8 mouse cellular contexts compared by ENCODE assay signal in the genomic region with DNA sequence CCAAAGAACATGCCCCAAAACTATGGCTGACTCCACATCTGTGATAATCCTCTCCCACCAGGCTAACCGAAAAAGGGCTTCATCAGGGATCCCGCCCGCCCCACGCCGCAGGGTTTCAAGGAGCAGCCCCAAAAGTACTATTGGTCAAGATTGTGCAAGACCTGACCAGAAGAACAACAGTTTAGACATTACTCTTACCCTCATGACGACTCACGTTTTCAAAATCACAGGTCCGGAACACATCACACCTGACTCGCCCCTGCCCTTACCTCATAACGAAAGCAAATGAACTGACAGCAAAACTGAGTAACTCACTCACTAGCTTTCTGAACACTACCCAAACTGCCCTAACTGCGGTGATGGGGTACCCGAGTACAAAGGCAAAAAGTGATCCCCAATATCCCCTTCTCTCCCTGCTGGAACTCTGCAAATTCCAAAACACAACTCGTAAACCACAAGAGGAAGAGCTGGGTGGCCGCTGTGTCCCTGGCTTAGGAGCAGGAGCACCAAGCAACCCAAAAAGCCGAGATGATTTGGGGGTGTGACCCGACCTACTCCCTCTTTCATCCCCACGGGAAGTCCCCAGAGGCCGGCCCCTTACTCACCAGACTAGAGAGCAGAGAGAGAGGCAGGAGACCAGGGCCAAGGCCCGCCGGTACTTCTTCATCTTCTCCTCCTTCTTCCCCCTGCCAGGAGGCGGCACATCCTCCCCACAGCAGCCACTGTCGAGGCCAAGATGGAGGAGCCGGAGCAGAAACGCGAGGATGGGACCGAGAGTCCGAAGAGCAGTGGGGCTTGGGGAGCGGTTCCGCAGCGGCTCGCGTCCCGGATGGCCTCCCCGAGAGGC. TPM values are rescaled to one million over a fixed set of nuclear protein-coding genes. Genes with fewer than 3 reads are reported as not detected.
DNase-seq lines count a peak whose midpoint lies in the region; ATAC-seq and TF ChIP-seq lines count a peak whose summit lies in the region.

No protein-coding gene starts in this region.

- no peaks in the 10 kb centered on the region for H3K36me3 ChIP-seq in C2C12 (ENCODE audit: control insufficient read depth, insufficient read depth)
- H3K36me3 ChIP-seq in hindbrain, embryonic 11.5 days (ENCODE audit: control insufficient read depth, insufficient read depth, low read length), result no peaks in the 10 kb centered on the region
- no peaks in the 10 kb centered on the region for H3K36me3 ChIP-seq in limb, embryonic 15.5 days
- no peaks in the 10 kb centered on the region for H3K36me3 ChIP-seq in midbrain, embryonic 14.5 days (ENCODE audit: control insufficient read depth, insufficient read depth, low read length)

- intact Hi-C loops in gastrocnemius, adult 2 months (cut with DNase I), result loop anchor here (5.0 to 10.0 kb wide), 3 partner anchors 91 to 1661 kb away; partner anchors contain the start of genes Cacybp, Mettl13 and Pigc
- intact Hi-C loops in gastrocnemius, postnatal 14 days (cut with DNase I; ENCODE audit: low total_unique reads), result loop anchor here (10.0 kb wide), 1 partner anchor 89 kb away; the partner anchor contains the start of gene Pigc

- H3K79me2 ChIP-seq in C2C12 (ENCODE audit: control insufficient read depth, insufficient read depth), result peaks cover 54% of the 10 kb centered on the region

- peak overlapping the region; percentile 64 for H3K4me2 ChIP-seq in hindbrain, embryonic 11.5 days (replicated peaks; ENCODE audit: low read depth, low read length)
- peak overlapping the region; percentile 71 for H3K4me2 ChIP-seq in limb, embryonic 15.5 days
- peak overlapping the region; percentile 90 for H3K4me2 ChIP-seq in midbrain, embryonic 14.5 days (ENCODE audit: low read length)

- no peak for TF ChIP-seq CTCF in gastrocnemius, adult 2 months (IDR thresholded peaks at IDR 0.05)
- TF ChIP-seq CTCF in C2C12 (IDR thresholded peaks at IDR 0.05; ENCODE audit: control insufficient read depth, insufficient read depth, insufficient read length), result no peak

- 0 out of 2 replicates have a peak, but pooled peaks cover 3% of the 10 kb centered on the region for H3K4me1 ChIP-seq in hindbrain, embryonic 11.5 days (replicated peaks; ENCODE audit: control insufficient read depth, insufficient read depth, low read length)
- peaks cover 6% of the 10 kb centered on the region; the same call in 1 of the 2 replicates for H3K4me1 ChIP-seq in limb, embryonic 15.5 days
- peaks cover 26% of the 10 kb centered on the region for H3K4me1 ChIP-seq in midbrain, embryonic 14.5 days (ENCODE audit: control insufficient read depth, insufficient read depth, low read length)

- peak overlapping the region; percentile 95 for H3K27ac ChIP-seq in gastrocnemius, adult 2 months
- peak overlapping the region; percentile 98 for H3K27ac ChIP-seq in hindbrain, embryonic 11.5 days (ENCODE audit: low read depth, low read length)
- H3K27ac ChIP-seq in limb, embryonic 15.5 days, result peak overlapping the region; percentile 98
- H3K27ac ChIP-seq in midbrain, embryonic 14.5 days (replicated peaks; ENCODE audit: low read depth, low read length), result peak overlapping the region; percentile 98

- peaks cover 41% of the 10 kb centered on the region for H3K79me3 ChIP-seq in C2C12 (ENCODE audit: low read depth)

- under 1% methylated on average over 34 of the region's 34 CpGs for whole genome bisulfite sequencing in hindbrain, embryonic 11.5 days
- WGBS in limb, embryonic 15.5 days, result under 1% methylated on average over 34 of the region's 34 CpGs
- WGBS in midbrain, embryonic 14.5 days, result under 1% methylated on average over 34 of the region's 34 CpGs

- no peaks in the 10 kb centered on the region for H3K27me3 ChIP-seq in C2C12 (ENCODE audit: control insufficient read depth, insufficient read depth, insufficient read length)
- H3K27me3 ChIP-seq in hindbrain, embryonic 11.5 days (ENCODE audit: control insufficient read depth, insufficient read depth, low read length), result no peaks in the 10 kb centered on the region
- H3K27me3 ChIP-seq in limb, embryonic 15.5 days, result no peaks in the 10 kb centered on the region
- H3K27me3 ChIP-seq in midbrain, embryonic 14.5 days (ENCODE audit: control insufficient read depth, insufficient read depth, low read length), result no peaks in the 10 kb centered on the region

- peak; percentile 19 for DNase-seq in gastrocnemius, adult 2 months
- DNase-seq in gastrocnemius, postnatal 14 days, result no peak
- DNase-seq in cerebellum, adult 8-10 months, result peak; percentile 4
- no peak for DNase-seq in hindbrain, embryonic 11.5 days (ENCODE audit: low spot score)
- DNase-seq in midbrain, embryonic 14.5 days, result no peak
- peak; percentile 9 for DNase-seq in testis, postnatal 14 days (ENCODE audit: low spot score)

- no peaks in the 10 kb centered on the region for H3K9me3 ChIP-seq in hindbrain, embryonic 11.5 days (ENCODE audit: control insufficient read depth, low read length)
- no peaks in the 10 kb centered on the region for H3K9me3 ChIP-seq in limb, embryonic 15.5 days
- no peaks in the 10 kb centered on the region for H3K9me3 ChIP-seq in midbrain, embryonic 14.5 days (ENCODE audit: control insufficient read depth, low read length)

- H3ac ChIP-seq in C2C12 (ENCODE audit: control insufficient read depth, insufficient read length, low read depth), result peak overlapping the region; percentile 80

- H3K4me3 ChIP-seq in gastrocnemius, adult 2 months, result peak overlapping the region; percentile 89
- H3K4me3 ChIP-seq in C2C12 (ENCODE audit: insufficient read depth, poor library complexity, severe bottlenecking), result peak overlapping the region; percentile 84
- peak overlapping the region; percentile 77 for H3K4me3 ChIP-seq in hindbrain, embryonic 11.5 days (ENCODE audit: low read depth, low read length)
- H3K4me3 ChIP-seq in limb, embryonic 15.5 days, result peak overlapping the region; percentile 89
- peak overlapping the region; percentile 82 for H3K4me3 ChIP-seq in midbrain, embryonic 14.5 days (replicated peaks; ENCODE audit: low read depth, low read length)

- peak; percentile 72 for ATAC-seq in hindbrain, embryonic 11.5 days (ENCODE audit: low FRiP score)
- ATAC-seq in limb, embryonic 15.5 days (ENCODE audit: insufficient number of reproducible peaks, low FRiP score, low TSS enrichment, low read depth), result peak; percentile 32
- peak; percentile 62; the same call in 1 of the 2 replicates for ATAC-seq in midbrain, embryonic 14.5 days (ENCODE audit: low FRiP score, low TSS enrichment)

- peak overlapping the region; percentile 93 for H3K9ac ChIP-seq in hindbrain, embryonic 11.5 days (ENCODE audit: low read depth, low read length)
- peak overlapping the region; percentile 92 for H3K9ac ChIP-seq in limb, embryonic 15.5 days
- peak overlapping the region; percentile 91 for H3K9ac ChIP-seq in midbrain, embryonic 14.5 days (replicated peaks; ENCODE audit: low read length)

TF ChIP-seq in C2C12, 6 proteins besides CTCF, POLR2A, EP300 and RAD21:
- TF ChIP-seq CEBPB (IDR thresholded peaks at IDR 0.05; ENCODE audit: low read depth), result peak; percentile 51
- TF ChIP-seq FOSL1 (IDR thresholded peaks at IDR 0.05; ENCODE audit: insufficient read depth, low read length, poor library complexity, severe bottlenecking), result no peak
- no peak for TF ChIP-seq MAX (IDR thresholded peaks at IDR 0.05)

RNA-seq across cellular contexts. Expression of gene Suco, which starts 0.6 kb away (rescaled TPM):
- 1 to 10 TPM; 8.4 to 9.9 TPM for total RNA-seq in gastrocnemius, adult 2 months (2021)
- total RNA-seq in gastrocnemius, postnatal 14 days (2021), result 10 to 100 TPM in 1 of 2 experiments, 1 to 10 TPM in 1; 8.1 to 10.3 TPM
- polyA plus RNA-seq in C2C12 (2012; fragmentation: generic; extraction: Trizol), result 3.7 TPM
- 33.0 and 40.4 TPM in 2 replicates for polyA plus RNA-seq in hindbrain, embryonic 11.5 days (2014; fragmentation: Nextera tagmentation; extraction: Ambion mirVana)
- 17.0 and 23.3 TPM in 2 replicates for polyA plus RNA-seq in limb, embryonic 15.5 days (2015; fragmentation: Nextera tagmentation; extraction: Ambion mirVana)
- 27.2 and 27.8 TPM in 2 replicates for polyA plus RNA-seq in midbrain, embryonic 14.5 days (2014; fragmentation: Nextera tagmentation; extraction: Ambion mirVana)

Comparison
In these comparisons a context has a peak if more than half of its experiments do, and no peak if none do; other contexts are left out.
1. DNase-seq: peak in gastrocnemius, adult 2 months (single experiment), cerebellum, adult 8-10 months (single experiment) and testis, postnatal 14 days (single experiment); none in gastrocnemius, postnatal 14 days (single experiment), hindbrain, embryonic 11.5 days (single experiment) and midbrain, embryonic 14.5 days (single experiment).
2. Peak in every context shown above with its lines, with median percentiles within 50 percentile points of each other: H3K27ac ChIP-seq, H3K4me3 ChIP-seq, ATAC-seq, H3K4me2 ChIP-seq and H3K9ac ChIP-seq.